Mouse (Mus musculus) kidney, postnatal 25 days (tissue): ENCODE results near the gene Pold2.

Experiments used
- DNase-seq, 2 experiments: peaks; one replicate each; pipeline ENCODE4 v3.0.0; 2021; ENCODE audit warnings: mixed read lengths in 2 of 2

The Pold2 gene

DNA sequence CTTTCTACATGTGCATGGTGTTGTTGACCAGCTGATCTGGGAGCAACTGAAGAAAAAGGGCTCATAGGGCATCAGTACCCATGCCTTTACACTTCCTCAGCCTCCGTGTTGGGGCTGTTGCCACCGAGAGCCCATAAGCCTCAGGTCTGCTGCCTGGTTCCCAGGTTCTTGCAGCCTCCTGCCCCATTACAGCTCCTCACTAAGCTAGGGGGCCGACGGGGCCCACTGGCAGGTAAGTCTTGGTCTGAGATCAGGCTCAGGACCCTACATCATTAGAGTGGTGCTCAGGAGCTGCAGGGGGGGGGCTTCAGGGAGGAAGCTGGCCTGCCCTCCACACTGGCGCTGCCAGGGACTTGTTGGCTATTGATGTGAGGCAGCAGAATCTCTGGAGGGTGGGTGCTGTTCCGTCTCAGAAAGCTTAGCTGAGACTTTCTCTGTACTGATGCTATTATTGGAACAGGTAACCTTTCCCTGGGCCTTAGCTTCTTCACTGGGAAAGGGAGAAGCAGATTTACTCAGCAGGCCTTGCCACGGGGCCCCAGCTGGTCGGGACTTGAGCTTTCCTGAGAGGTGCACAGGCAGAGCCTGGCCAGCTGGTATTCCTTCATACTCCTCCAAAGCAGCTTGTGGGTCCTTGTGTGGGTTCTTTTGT, 21.5 kb downstream of the Pold2 start:
- no peak for DNase-seq

DNA sequence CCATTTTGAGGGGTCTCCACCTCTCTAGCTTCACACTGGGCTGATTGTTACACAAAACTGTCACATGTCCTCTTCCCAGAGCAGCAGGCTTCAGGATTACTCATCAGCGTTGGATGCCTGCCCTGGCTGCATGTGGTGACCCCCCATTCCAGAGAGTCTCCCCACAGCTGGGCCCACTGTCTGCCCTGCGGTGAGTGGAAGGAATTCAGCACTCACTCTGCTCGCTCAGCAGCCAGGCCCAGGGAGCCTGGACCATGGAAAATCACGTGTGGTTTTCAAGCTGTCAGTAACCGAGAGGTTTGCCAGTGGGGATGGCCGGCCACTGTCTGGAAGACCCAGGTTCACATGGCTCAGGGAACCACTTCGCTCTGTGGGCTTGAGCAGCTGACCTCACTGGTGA, 22.2 kb downstream of the Pold2 start:
- DNase-seq, result peak; percentile 55 to 67

DNA sequence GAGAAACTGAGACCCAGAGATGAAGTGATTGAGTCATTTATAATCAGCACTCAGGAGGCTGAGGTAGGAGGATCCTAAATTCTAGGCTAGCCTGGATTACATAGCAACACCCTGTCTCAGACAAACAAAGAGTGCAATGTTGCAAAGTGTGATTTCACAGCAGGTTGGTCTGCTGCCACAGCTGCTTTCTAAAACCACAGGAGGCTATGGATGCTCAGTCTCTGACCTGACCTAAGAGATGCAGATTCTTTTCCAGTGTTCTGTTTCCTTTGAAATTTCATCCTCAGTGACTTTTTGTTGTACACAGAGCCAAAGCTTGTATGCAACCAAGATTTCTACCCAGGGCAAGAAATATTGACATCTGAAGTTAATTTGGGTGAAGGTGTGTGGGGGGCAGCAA, 22.6 kb downstream of the Pold2 start:
- DNase-seq, result no peak

DNA sequence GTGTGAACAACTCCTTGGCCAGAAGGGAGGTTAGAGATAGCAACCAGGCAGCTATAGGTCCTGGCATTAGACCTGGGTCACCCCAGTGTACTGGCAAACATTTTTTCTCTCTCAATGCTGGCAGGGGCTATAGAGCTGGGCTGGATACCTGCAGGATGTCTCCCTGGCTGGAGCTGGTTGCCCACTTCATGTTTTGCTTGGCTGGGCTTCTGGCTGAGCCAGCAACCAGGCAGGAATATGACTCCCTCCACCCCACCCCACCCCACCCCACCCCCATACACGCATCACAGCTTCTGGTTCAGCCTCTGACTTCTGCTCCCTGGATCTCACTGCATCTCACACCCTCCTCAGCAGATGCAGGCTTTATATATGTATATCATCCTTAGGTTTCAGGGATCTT, 25.8 kb downstream of the Pold2 start:
- peak in 1 of 2 experiments; percentile 64 for DNase-seq

DNA sequence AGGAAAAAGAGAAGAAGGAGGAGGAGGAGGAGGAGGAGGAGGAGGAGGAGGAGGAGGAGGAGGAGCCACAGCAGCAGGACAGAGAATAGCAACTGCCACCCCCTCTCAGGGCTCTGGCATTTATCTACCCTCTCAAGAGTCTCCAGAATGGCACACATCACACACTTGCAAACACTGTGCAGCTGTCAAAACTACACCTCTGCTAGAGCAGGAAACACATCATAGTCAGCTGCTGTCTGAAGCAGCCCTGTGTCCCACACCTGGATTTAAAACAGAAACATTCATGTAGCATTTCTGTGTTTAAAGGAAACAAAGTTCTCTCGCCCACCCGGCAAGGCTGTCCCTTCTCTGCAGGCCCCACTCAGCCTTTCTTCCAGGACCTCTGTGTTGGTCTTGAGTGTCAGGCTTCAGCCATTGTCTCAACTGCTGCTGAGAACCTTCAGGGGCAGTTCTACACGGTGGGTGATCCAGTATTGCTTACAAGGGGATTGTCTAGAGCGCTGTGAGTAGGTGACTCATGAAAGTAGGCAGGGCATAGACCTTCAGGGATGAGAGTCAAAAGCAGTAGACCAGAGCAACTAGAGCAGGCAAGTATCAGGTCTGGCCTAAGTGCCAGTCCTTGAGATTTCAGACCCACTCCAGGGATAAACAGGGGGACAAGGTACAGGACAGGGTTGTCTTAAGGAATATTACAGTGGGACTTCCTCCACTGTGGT, 26.9 kb downstream of the Pold2 start:
- no peak for DNase-seq

DNA sequence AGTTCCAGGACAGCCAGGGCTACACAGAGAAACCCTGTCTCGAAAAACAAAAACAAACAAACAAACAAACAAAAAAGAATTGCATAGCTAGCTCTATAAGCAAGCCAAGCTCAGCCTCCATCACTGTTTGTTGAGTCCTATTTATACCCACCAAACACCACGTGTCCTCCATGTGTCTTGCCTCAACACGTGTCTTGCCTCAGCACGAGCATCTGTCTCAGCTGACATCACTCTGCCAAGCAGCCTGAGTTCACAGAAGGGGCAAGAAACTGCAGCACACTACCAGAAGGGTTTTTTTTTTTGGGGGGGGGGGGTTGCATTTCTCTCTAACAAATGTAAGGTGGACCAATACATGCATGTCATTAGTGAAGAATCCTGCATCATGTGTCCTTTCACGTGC, 27.6 kb downstream of the Pold2 start:
- no peak for DNase-seq

DNA sequence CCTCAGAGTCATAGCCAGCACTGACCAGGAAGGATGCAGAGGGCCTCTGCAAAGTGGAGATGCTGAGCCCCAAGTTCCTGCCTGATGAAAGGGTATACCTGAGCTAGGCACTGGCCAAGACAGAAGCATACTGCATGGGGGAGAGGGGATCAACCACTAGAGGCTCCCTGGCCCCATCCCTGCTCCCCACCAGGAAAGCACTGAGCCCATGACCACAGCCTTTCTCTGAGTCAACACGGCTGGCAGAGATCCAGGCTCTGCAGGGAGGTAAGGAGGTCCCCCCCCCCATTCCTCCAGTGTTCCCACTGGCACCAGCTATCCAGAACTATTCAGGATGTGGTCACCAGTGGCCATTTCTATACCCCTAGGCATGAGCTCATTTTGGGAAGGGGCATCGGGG, 28.8 kb downstream of the Pold2 start:
- DNase-seq, result no peak

DNA sequence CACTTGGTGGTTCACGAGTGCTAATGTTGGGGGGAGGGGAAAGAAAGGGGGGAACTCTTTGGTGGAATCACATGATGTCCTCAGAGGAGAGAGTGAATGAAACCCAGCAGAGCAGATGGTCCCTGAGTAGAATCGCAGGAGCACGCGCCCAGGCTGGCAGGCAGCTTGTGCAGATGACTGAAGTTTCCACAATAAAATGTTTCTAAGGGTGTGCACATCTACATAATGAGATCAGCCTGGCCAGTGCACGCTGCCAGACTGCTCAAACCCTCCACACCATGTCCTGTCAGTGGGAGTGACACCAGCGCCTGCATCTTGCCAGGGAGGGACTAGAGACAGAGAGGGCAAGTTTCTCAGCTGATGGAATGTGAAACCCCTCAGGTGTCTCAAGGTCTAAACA, 29.4 kb downstream of the Pold2 start:
- peak in 1 of 2 experiments; percentile 60 for DNase-seq

DNA sequence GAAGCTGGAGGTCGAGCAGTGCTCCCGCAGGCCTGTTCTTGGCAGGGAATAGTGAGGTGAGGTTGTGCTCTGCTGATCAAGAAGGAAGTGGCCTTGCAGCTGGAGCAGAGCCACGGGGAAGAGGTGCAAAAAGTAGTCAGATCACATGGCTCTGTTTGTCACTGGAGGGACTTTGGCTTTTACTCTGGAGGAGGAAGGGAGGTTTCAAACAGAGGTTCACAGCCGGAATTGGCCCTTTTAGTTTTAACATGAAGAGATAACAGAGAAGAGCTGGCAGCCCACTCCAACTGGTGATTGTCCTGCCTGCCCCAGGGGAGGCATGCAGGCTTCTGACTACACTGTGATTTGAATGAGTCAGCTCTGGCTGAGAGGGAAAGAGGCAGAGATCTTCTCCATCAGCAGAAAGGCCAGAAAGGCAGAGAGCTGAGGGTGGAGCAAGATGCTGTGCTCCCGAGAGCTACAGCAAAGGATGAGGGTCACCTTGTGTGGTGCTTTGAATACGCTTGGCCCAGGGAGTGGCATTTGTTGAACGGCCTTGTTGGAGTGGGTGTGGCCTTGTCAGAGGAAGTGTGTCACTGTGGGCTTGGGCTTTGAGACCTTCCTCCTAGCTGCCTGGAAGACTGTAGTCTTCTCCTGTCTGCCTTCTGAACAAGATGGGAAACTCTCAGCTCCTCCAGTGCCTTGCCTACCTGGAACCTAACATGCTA, 31.3 kb downstream of the Pold2 start:
- peak; percentile 88 to 95 for DNase-seq

DNA sequence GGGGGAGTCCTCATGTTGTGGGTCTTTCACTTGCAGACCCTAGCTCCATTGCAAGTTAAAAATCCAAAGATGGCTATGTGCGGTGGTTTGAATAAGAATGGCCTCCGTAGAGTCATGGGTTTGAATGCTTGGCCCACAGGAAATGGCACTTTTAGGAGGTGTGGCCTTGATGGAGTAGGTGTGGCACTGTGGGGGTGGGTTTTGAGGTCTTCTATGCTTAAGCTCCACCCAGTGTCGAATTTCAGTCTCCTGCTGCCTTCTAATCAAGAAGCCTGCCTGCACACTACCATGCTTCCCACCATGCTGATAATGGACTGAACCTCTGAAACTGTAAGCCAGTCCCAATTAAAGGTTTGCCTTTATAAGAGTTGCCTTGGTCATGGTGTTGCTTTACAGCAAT, 35.0 kb downstream of the Pold2 start:
- no peak for DNase-seq

DNA sequence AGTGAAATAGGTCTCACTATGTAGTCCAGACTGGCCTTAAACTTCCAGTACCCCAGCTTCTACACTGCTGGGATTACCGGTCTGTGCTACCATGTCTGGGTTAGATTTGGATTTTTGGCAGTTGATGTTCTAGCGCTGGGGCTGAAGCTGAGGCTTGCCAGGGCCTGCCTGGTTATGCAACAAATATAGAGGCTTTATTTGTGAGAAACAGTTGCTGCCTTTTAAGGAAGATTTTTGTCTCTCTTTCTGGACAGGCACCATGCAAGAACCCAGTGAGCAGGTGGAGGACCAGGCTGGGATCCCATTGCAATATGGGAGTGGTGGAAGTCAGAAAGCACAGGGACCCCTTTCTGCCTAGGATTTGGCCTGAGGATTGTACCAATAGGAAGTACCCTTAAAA, 36.3 kb downstream of the Pold2 start:
- DNase-seq, result no peak

DNA sequence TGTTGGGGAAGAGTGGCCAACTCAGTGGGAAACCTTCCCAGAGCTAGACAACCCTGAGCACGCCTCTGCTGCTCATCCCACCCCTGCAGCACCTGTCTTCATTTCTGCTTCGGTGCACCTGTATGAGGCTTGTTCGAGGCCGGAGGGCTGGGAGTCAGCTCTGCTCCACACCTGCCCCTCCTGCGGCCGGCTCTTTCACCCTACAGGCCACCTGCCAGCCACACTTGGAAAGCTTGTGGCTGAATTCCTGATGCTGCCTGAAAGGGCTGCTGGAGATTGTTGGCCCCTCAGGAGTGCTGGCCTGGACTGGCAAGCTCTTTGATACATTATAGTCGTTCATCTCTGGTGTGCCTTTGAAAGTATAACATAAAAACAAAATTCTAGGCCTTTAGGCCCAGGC, 37.7 kb downstream of the Pold2 start:
- DNase-seq, result no peak

DNA sequence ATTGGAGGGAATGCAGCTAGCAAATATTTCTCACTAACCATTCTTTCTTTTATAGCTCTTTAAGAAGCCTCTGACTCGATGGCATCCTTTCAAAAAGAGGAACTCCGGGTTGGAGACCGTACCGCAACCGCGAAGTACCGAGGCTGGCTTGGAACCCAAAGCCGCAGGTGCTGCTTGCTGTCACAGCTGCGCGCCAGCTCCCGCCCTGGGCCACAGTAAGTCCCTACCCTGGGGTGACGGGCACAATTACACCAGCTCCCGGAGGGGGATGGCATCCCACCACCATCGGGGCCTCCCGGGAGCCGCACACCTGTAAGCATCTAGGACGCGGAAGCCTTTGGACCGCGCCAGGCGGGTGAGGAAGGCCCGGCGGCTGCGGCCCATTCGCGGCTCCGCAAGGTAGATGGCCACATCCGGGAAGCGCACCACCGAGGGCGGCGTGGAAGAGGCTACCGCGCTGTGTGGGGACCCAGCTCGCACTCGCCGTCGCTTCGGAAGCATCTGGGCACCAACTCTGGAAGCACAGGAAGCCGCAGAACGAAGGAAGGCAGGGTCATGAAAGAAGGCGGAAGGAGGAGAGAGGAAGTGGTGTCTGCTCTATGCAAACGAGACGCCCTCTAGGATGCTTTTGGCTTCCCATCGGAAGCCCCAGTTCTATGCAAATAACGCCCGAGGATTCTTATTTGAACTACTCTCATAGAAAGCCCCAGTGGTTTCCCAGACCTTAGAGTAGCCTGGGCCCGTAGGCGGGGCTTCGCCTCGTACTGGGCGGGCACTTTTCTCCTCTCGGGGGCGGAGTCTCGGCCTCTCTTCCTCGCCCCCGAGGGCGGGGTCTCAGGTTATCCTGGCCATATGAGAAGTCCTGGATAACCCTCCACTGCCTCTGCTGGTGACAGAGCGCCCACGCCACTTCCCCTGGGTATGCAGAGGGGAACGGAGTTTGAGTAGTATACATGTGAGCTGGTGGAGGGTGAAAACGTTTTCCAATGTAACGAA, 40.5 kb downstream of the Pold2 start, which contains the start of gene Polm:
Gene Polm (minus strand): TSS at position 766 of the 996 bp plus-strand sequence.
- DNase-seq, result peak; percentile 96

DNA sequence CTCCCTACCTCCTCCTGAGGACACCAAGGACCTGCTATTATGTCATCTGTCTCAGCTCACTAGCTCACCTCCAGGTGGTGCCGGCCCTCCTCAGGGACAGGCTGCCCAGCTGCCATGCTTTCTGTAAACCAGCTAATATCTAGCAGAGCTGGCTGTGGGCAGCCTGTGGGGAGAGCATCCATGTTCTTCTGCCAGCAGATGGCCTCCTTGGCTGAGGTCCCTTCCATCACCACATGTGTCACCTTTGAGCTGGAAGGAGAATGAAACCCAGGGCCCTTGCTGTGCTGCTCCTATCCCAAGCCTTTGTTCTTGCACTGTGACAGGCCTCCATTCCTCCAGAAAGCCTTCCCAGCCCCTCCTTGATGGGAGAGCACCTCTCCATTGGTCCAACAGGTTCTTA, 42.0 kb downstream of the Pold2 start:
- DNase-seq, result peak; percentile 28 to 56

DNA sequence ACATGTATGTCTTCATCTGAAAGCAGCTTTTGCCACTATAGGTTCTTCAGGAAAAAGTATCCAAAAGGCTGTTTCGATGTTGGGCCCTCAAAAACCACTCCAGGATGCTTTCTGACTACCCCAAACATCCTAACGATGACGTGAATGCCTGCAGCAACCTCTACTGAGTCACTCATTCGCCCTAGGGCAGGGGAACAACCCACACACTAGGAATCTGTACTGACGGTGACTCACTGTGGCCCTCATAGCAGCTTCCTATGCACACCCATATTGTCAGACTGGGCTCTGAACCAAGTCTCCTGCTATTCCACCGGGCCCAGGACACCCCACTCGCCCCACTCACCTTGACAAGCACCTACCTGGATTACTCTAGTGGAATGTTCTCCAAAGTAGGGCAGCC, 43.0 kb downstream of the Pold2 start:
- DNase-seq, result no peak

DNA sequence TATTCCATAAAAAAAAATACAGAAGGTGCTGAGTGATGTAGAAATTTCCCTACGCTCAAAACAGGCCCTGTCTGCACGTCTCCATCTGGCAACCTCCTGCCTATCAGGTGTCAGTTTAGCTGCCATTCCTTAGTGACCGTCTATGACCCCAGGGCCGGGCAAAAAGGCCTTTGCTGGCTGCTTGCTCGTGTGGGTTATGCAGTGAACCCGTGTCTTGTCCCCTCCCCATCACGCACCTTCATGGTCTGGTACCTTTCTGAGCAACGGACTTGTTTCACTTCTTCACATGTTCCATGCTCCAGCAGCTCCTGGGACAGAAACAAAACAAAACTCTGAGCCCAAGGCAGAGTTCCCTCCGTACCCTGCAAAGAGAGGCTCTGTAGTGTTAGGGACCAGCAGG, 43.6 kb downstream of the Pold2 start:
- DNase-seq, result peak in 1 of 2 experiments; percentile 54

DNA sequence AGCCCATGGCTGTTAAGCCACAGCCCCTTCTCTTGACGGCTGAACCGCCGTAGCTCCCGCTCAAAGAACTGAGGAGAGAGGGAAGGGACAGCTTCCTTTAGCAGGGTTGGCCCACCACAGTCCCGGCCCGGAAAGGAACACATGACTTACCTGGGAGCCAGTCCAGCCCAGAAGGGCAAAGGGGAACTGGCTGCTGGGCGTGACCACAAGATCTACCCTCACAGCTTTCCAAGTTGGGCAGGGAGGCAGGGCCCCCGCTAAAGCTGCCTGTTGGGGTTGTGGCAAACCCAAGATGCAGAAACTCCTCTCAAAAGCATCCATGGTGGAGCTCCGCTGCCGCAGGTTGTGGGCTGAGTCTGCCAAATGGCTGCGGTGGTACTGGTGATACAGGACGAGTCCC, 48.8 kb downstream of the Pold2 start:
- DNase-seq, result peak in 1 of 2 experiments; percentile 49

DNA sequence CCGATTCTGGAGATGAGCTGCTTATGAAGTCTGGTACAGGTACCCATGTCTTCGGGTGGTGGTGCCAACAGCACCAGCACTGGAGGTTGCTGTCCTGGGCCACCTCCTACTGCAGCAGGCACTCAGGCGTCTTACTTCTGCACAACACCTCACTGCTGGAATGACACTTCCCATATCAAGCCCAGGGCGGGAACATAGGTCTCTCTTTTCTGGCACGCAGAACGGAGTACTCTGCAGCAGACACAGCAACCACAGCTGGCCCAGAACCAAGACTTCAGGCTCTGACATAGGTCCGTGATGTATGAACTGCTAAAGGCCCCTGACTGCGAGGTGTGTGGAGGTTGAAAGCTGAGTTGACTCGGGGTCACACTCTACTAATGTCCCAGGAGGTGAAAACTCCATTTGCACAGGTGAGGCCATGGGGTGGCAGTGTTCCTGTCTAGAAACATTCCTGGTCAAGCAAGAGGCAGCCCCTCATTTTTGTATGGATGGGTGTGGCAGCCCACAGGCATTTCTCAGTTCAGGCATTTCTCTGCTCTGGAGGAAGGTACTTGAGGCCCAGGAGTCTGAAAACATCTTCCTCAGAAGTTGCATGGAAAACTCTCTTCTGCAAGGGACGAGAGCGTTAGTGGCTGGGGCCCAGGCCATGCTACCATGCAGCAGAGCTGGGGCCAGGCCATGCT, 49.4 kb downstream of the Pold2 start:
- DNase-seq, result no peak

DNA sequence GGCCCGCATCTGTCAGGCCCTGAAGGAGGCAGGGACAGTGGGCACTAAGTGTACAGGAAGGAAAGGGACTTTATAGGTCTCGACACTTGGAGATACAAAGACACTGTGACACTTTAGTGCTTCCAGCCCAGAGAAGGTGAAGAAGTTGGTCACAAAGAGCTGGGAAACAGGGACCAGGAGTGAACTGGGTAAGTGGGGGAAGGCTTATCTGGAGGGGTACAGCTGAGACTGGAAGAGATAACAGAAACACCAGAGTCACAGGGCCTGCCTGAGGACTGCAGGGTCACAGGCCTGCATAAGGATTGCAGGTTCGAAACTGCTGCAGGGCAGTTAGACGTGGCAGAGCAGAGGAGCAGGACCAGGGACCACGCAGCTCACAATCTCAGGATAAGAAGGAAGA, 50.2 kb downstream of the Pold2 start:
- no peak for DNase-seq

DNA sequence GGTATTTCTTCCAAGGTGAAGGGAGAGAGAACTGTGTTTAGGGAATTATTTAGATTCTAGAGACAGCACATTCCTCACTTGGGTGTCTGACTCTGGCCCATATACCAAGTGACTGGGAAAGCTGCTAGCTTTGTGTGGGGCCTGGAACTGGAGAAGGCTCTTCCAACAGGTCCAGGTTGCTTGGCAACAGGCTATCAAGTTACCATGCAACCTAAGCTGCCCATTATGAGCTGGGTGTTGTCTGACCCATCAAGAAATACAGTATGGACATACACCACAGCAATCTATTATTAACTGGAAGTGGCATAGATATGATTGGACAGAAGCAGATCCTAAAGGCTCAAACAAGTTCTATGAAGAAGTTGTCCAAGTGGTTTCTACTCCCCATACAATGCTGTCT, 52.7 kb downstream of the Pold2 start:
- no peak for DNase-seq
